ENCODE assay signal across 10 mouse cellular contexts in the genomic region with DNA sequence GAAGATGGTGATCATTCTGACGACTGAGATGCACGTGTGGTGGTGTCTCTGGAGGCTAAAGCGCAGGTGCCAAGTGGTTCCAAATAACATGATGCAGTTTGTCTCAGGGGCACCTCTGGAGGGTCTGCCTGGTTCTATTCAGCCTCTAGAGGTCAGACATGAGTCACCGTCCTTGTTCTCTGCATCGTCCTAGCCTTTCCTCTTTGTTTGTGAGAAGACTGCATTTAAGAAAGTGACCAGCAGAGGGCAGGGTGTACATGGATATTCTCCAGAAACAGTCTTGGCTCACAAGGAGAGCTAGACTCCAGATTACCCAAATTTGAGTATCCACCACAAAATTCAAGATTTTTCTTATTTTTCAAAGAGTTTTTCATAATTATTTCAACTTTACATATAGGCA. TPM values are rescaled to one million over a fixed set of nuclear protein-coding genes. Genes with fewer than 3 reads are reported as not detected.
DNase-seq lines count a peak whose midpoint lies in the region; ATAC-seq and TF ChIP-seq lines count a peak whose summit lies in the region.
"Had no signal": no experiment of that assay in that cellular context is flagged by ENCODE, and none has a peak within 500 bp of the region (broad histone marks: within the 10 kb centered on the region; RNA-seq: fewer than 3 reads in every experiment).

No protein-coding gene starts in this region.

- no peak overlapping the region for H3K4me2 ChIP-seq in liver, embryonic 11.5 days

- no peak overlapping the region for H3K9ac ChIP-seq in liver, adult 2 months (ENCODE audit: low read depth, low read length)
- H3K9ac ChIP-seq in liver, embryonic 11.5 days (ENCODE audit: low read depth, low read length), result no peak overlapping the region

- no peak overlapping the region for H3K4me3 ChIP-seq in liver, adult 2 months (ENCODE audit: insufficient read depth, low read depth, low read length)
- H3K4me3 ChIP-seq in liver, embryonic 11.5 days (ENCODE audit: low read depth, low read length), result no peak overlapping the region

- no peak for TF ChIP-seq POLR2A in liver, adult 2 months (IDR thresholded peaks at IDR 0.05; ENCODE audit: extremely low read depth, insufficient read depth, low read length)

- peak; percentile 1 for DNase-seq in CD4-positive, CD25-positive, alpha-beta regulatory T cell, adult 2 months (ENCODE audit: low read depth, low spot score)
- DNase-seq in liver, adult 2 months (ENCODE audit: extremely low read depth, low read depth, low spot score), result peak; percentile 43
- DNase-seq in liver, embryonic 11.5 days (ENCODE audit: low spot score), result no peak
- DNase-seq in c-Kit-positive CD71-negative TER-119-negative erythroid progenitor cells, embryonic 14.5 days (ENCODE audit: low read depth), result peak; percentile 8
- peak; percentile 41 for DNase-seq in lung, postnatal 36 days
- DNase-seq in spleen, adult 18-20 months, result no peak

- H3K4me1 ChIP-seq in liver, adult 2 months (ENCODE audit: control insufficient read depth, insufficient read depth, low read length), result no peaks in the 10 kb centered on the region
- no peaks in the 10 kb centered on the region for H3K4me1 ChIP-seq in liver, embryonic 11.5 days (replicated peaks; ENCODE audit: control insufficient read depth, insufficient read depth, low read length)

- 48% methylated on average over 5 of the region's 5 CpGs for WGBS in liver, adult 2 months
- 47% methylated on average over 5 of the region's 5 CpGs for WGBS in liver, embryonic 11.5 days

- no peak overlapping the region for H3K27ac ChIP-seq in liver, adult 2 months (replicated peaks; ENCODE audit: insufficient read depth, low read depth, low read length)
- no peak overlapping the region for H3K27ac ChIP-seq in liver, embryonic 11.5 days (ENCODE audit: low read depth, low read length)
- H3K27ac ChIP-seq: macrophage had no signal

- peak; percentile 34 for TF ChIP-seq CTCF in liver, adult 2 months (IDR thresholded peaks at IDR 0.05; ENCODE audit: low read depth, low read length)

- no peaks in the 10 kb centered on the region for H3K79me2 ChIP-seq in liver, adult 2 months (ENCODE audit: control insufficient read depth, insufficient read depth, low read length)

- no peaks in the 10 kb centered on the region for H3K36me3 ChIP-seq in liver, adult 2 months (ENCODE audit: control insufficient read depth, insufficient read depth, low read length)
- H3K36me3 ChIP-seq in liver, embryonic 11.5 days (ENCODE audit: control insufficient read depth, insufficient read depth, low read length), result no peaks in the 10 kb centered on the region

- H3K27me3 ChIP-seq in liver, adult 2 months (ENCODE audit: control insufficient read depth, insufficient read depth, low read length), result no peaks in the 10 kb centered on the region
- no peaks in the 10 kb centered on the region for H3K27me3 ChIP-seq in liver, embryonic 11.5 days (replicated peaks; ENCODE audit: control insufficient read depth, insufficient read depth, low read length)

- ATAC-seq in CD4-positive, CD25-positive, alpha-beta regulatory T cell, adult 4 months, result no peak
- ATAC-seq in liver, embryonic 11.5 days (replicated peaks; ENCODE audit: low FRiP score), result no peak
- ATAC-seq in granulocyte monocyte progenitor cell, adult 5-6 weeks (replicated peaks; ENCODE audit: poor library complexity, severe bottlenecking), result peak; percentile 62

- no peaks in the 10 kb centered on the region for H3K9me3 ChIP-seq in liver, embryonic 11.5 days (ENCODE audit: control insufficient read depth, low read length)

RNA-seq across cellular contexts. Expression of gene Ssx9, which starts 15.3 kb away (rescaled TPM):
- polyA plus RNA-seq in CD4-positive, CD25-positive, alpha-beta regulatory T cell, adult 4 months (2017; shearing (Covaris generic)), result not detected
- not detected in 2 replicates for total RNA-seq in liver, adult 2 months (2014; rRNA removed)
- not detected in 2 replicates for polyA plus RNA-seq in liver, adult 2 months (2012; rRNA removed)
- not detected in 2 replicates for polyA plus RNA-seq in liver, embryonic 11.5 days (2014; fragmentation: Nextera tagmentation; extraction: Ambion mirVana)
- not detected in 2 replicates for total RNA-seq in granulocyte monocyte progenitor cell, adult 5-6 weeks (2014; fragmentation: Nextera tagmentation)
- not detected in 2 replicates for total RNA-seq in granulocyte monocyte progenitor cell, adult 5-6 weeks (2017)
- polyA plus RNA-seq: C2C12, macrophage had no signal

RNA-seq across cellular contexts. Expression of gene Ssxb8, which starts 42.3 kb away (rescaled TPM):
- polyA plus RNA-seq in CD4-positive, CD25-positive, alpha-beta regulatory T cell, adult 4 months (2017; shearing (Covaris generic)), result not detected
- total RNA-seq in liver, adult 2 months (2014; rRNA removed), result not detected in 2 replicates
- not detected in 2 replicates for polyA plus RNA-seq in liver, adult 2 months (2012; rRNA removed)
- not detected in 2 replicates for polyA plus RNA-seq in liver, embryonic 11.5 days (2014; fragmentation: Nextera tagmentation; extraction: Ambion mirVana)
- not detected in 2 replicates for total RNA-seq in granulocyte monocyte progenitor cell, adult 5-6 weeks (2014; fragmentation: Nextera tagmentation)
- not detected in 2 replicates for total RNA-seq in granulocyte monocyte progenitor cell, adult 5-6 weeks (2017)
- polyA plus RNA-seq: C2C12, macrophage had no signal

Comparison
In these comparisons a context has a peak if more than half of its experiments do, and no peak if none do; other contexts are left out.
1. DNase-seq: peak in CD4-positive, CD25-positive, alpha-beta regulatory T cell, adult 2 months (single experiment), liver, adult 2 months (single experiment), c-Kit-positive CD71-negative TER-119-negative erythroid progenitor cells, embryonic 14.5 days (single experiment) and lung, postnatal 36 days (single experiment); none in liver, embryonic 11.5 days (single experiment) and spleen, adult 18-20 months (0 of 2).